Mouse (Mus musculus): ENCODE measurements at regions not wholly inside any gene's neighbourhood (a gene's known extent, or its start where the extent isn't known, plus 50 kb on each side); places are given as distances from the start of the nearest gene placed in this dataset.

DNA sequence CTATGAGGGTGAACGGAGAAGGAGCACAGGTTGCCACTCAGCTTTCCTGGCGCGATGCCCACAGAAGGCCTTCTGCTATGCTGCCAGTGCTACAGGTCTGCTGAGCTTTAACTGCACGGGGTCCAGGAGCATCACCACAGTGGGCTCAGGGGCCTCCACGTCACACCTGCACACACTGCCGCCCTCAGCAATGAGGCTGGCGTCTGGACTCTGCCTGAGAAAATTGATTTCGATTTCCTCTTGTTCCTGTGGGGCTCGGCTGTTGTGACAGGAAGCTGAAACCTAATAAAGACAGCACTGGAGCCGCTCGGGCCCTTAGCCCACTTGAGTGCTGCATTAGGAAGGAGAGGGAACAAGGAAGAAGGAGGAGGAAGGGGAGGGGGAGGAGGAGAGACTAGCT, 239.5 kb upstream of the Ncam1 start:
- peak in 1 of 2 experiments; percentile 49 for DNase-seq (ENCODE audit: extremely low spot score in 1 of 2, low spot score in 2 of 2)
- intact Hi-C loops (cut with DNase I): no loop called here

GRCm38 (mm10) chr9:50032322-50033158, 233.8 kb upstream of the Ncam1 start:
- intact Hi-C loops (cut with DNase I): no loop called here

DNA sequence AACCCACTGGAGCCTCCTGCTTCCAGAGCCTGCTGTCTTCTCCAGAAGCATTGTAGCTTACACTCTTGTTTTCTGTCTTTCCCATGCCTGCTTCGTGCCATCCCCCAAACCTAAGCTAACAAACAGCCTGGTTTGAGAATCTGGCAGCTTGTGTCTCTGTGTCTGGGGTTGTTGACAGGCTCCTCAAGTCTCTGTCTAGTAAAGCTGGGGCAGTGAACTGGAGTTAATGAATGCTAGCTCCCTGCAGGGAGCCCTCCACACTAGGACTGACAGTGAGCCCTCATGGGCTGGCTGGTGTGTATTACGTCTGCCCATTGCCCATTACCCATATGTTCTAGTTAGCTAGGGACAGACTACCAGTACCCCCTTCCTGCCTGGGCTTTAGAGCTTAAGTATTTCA, 232.6 kb upstream of the Ncam1 start:
- intact Hi-C loops (cut with DNase I): no loop called here
- DNase-seq (ENCODE audit: extremely low spot score in 1 of 2, low spot score in 2 of 2): no peak

More at GRCm38 (mm10) chr9:50032322-50033158, 233.8 kb upstream of the Ncam1 start:
- DNase-seq (ENCODE audit: extremely low spot score in 1 of 2, low spot score in 2 of 2): no peak

DNA sequence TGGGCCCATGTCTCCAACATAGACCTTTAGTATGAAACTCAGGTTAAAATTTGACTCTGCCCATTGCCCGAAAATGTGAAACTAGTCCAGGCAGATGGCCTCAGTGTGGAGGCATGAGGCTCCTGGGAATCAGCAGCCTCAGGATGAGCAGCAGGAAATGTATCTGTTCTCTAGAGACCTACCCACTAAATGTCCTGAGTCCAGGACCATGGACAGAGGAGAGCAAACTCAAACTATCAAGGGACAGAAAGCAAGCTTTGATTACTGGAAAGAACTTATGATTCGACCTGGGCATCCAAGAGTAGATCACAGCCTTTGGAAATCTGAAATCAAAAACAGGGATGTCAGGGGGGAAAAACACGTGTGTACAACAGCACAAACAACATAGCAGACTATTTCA, 230.3 kb upstream of the Ncam1 start:
- intact Hi-C loops (cut with DNase I): no loop called here
- DNase-seq (ENCODE audit: extremely low spot score in 1 of 2, low spot score in 2 of 2): no peak

- DNase-seq (ENCODE audit: extremely low spot score in 1 of 2, low spot score in 2 of 2): no peak
- intact Hi-C loops (cut with DNase I): no loop called here
Observed at GRCm38 (mm10) chr9:50028573-50028972, 229.8 kb upstream of the Ncam1 start.

DNA sequence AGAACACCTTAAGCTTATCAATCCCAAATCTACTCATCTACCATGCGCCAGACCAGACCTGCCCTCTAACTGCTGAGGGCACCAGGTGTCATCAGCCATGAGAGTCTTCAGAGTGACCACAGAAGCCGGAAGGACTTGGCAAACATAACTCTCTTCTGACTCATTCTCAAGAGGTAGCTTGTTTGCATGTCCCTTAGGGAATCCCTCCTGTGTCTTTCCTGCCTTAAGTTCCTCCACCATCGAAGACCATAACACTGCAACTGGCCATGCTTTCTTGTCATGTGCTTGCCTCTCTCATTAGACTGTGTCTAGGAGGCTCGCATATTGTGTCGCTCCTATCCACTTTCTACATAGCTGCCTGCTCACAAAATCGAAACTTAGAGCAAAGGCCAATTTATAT, 226.1 kb upstream of the Ncam1 start:
- no peak for DNase-seq (ENCODE audit: extremely low spot score in 1 of 2, low spot score in 2 of 2)
- intact Hi-C loops (cut with DNase I): no loop called here

DNA sequence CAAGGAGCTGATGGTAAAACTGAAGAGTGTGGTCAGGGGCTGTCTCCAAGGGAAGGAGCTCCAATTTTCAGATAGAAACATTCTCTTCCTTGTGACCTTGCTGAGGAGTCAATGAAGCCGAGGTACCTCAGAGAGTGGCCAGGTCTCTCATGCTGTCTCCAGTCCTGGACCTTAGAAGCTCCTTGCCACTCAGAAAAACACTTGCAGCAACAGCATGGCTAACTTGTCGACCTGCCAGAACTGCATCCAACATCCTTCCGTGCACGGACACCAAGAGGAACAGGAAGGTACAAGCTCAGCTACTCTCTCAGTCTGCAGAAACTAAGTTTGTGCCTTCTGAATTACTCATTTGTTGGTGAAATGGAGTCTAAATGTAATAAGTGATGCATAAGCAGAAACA, 214.9 kb upstream of the Ncam1 start:
- intact Hi-C loops (cut with DNase I): no loop called here
- no peak for DNase-seq (ENCODE audit: extremely low spot score in 1 of 2, low spot score in 2 of 2)

DNA sequence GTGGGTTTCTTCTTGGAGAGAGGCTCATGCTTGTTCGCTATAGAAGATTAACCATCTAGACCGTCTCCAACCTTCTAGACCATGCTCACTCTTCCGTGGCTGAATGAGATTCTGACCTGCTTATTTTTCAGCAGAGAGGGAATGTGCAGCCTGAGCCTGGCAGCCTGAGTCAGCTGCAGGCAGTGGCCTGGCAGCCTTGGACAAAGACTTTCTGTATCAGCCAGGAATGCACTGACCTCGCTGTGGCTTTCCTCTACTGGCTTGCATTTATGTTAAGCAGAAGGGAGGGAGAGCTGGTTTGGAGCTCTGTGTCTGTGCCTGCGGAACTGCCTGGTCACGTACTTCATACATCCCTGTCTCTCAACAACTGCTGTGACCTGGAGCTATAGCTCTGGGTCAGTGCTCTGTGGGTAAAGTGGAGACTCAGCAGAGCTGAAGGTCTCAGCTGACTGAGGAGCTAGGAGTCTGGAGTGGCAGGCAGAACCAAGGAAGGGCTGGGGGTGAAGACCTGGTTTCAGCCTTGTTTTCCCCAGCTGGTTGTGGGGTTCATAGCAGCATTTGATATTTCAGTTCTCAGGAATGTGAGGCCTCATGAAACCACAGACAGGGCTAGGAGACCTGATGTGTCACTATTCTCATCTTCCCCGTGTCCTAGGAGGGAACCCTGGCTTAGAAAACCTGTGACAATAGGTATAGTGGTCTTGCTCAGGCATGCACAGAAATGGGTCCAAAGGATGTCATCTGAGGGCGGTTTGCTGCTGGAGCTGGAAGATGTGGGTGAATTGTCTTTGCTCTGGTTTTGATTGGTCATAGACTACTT, 207.2 kb upstream of the Ncam1 start:
- DNase-seq (ENCODE audit: extremely low spot score in 1 of 2, low spot score in 2 of 2): no peak
- intact Hi-C loops (cut with DNase I): no loop called here

- intact Hi-C loops (cut with DNase I): no loop called here
- no peak for DNase-seq (ENCODE audit: extremely low spot score in 1 of 2, low spot score in 2 of 2)
Observed at GRCm38 (mm10) chr9:50002695-50003094, 204.0 kb upstream of the Ncam1 start.

- intact Hi-C loops (cut with DNase I): no loop called here
- DNase-seq (ENCODE audit: extremely low spot score in 1 of 2, low spot score in 2 of 2): peak in 1 of 2 experiments; percentile 38
Observed at GRCm38 (mm10) chr9:50000497-50001404, 202.0 kb upstream of the Ncam1 start.

- intact Hi-C loops (cut with DNase I): no loop called here
- DNase-seq (ENCODE audit: extremely low spot score in 1 of 2, low spot score in 2 of 2): no peak
Observed at GRCm38 (mm10) chr9:49999970-50000369, 201.2 kb upstream of the Ncam1 start.

DNA sequence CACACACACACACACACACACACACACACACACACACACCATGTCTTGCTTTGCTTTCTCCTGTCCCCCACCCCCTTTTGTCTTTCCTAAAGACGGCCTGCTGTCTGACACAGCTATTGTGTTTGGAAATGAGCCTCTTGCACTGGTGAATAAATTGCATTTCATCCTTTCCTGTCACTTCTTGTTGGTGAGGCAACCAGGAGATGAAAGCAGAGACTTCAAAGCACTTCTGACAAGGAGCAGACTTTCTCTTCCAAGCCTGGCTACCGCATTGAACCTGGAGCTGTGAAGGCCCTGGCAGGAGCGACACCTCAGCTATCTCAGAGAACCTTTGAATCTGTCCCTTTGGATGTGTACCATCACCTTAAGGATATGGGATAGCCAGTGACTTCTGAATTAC, 199.4 kb upstream of the Ncam1 start:
- no peak for DNase-seq (ENCODE audit: extremely low spot score in 1 of 2, low spot score in 2 of 2)
- intact Hi-C loops (cut with DNase I): no loop called here

- intact Hi-C loops (cut with DNase I): no loop called here
Observed at GRCm38 (mm10) chr9:49989464-49990271, 190.9 kb upstream of the Ncam1 start.

GRCm38 (mm10) chr9:49988064-49988463, 189.3 kb upstream of the Ncam1 start:
- DNase-seq (ENCODE audit: extremely low spot score in 1 of 2, low spot score in 2 of 2): no peak
- intact Hi-C loops (cut with DNase I): no loop called here

More at GRCm38 (mm10) chr9:49989464-49990271, 190.9 kb upstream of the Ncam1 start:
- peak; percentile 90 to 94 for DNase-seq (ENCODE audit: extremely low spot score in 1 of 2, low spot score in 2 of 2)

DNA sequence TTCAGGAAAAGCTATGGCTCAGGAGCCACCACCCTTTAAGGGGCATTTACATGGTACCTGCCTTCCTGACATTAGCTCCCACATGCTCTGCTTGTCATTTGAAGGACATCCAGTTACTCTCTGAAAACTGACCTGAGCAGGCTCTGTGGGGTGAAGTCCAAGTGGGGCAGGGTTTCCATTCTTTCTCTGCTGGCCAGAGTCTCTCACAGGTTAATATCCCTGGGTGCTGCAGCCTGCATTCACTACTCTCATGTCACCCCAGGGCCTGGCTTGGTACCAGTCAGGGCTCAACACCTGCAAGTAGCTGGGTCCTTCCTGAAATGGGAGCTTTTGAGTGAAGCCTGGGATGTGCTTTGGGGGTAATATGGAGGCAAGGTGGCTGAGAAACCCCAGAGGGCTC, 188.8 kb upstream of the Ncam1 start:
- intact Hi-C loops (cut with DNase I): no loop called here
- DNase-seq (ENCODE audit: extremely low spot score in 1 of 2, low spot score in 2 of 2): no peak

GRCm38 (mm10) chr9:49980344-49981207, 181.9 kb upstream of the Ncam1 start:
- intact Hi-C loops (cut with DNase I): no loop called here
- peak; percentile 52 to 91 for DNase-seq (ENCODE audit: extremely low spot score in 1 of 2, low spot score in 2 of 2)

DNA sequence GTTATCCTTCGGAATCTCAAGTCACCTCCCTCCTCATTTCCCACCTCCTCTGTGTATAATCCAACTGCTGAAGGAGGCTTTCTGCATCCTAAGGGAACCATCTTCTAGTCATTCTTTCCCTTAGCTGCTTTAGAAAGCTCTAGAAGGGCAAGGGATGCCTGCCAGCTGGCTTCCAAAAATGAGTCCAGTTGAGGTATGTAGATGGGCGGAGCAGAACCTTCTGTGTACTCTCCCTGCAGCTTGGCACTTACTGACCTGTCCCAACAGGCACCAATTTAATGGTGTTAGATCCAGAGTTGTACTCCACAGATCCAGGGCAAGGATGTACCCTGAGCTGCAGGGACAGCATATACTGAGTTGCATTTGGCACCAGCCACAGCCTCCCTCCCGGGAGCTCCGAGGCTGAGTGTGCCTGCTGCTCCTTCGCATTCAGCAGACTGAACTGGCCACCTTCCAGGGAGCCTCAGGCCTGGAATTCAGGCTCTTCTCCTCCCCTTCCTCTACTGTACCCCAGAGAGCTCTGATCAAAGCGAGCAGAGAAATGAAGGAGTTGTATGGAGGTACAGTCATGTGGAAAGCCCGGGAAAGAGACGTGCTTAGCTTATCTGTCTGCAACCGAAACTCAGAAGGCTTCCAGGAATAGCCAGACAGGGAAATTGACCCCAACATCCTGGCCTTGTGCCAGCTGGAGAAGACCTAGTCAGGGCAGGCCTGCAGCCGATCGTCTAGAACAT, 177.4 kb upstream of the Ncam1 start:
- DNase-seq (ENCODE audit: extremely low spot score in 1 of 2, low spot score in 2 of 2): peak; percentile 70 to 89
- intact Hi-C loops (cut with DNase I): no loop called here
